In the genomic region with DNA sequence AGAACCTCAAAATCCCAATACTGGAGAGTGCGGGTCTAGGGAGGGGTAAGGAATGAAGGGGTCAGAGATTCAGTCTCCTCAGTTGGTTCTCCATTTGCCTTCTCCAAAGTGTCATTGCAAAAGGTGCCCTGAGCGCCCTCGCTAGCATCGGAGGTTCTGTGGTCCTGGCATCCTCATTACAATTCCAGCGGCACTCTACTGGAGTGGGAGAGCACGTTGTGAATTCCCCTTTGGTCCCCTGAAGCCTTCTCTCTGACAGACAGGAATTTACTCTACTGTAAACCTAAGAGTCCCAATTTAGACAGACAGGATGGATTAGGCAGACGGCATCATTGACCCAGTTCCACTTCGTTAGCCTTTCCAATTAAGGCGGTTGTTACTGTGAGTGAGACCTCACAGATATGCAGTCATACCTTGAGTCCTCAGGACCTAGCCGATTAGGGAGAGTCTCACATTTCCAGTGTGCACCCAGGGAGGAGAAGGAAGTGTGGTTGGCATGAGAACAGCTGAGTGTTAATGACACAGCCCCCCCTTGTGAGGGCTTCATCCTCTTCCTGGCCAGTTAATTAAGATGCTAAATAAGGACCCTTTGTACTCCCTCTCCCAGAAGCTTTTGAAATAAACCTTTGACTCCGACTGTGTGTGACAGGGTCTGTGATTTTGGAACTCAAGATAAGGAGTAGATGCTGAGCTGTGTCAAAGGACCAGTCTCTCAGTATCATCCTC, we compare ENCODE assay signal across 11 mouse cellular contexts.
DNase-seq lines count a peak whose midpoint lies in the region; ATAC-seq lines count a peak whose summit lies in the region.
"Had no signal": no experiment of that assay in that cellular context is flagged by ENCODE, and none has a peak within 500 bp of the region (broad histone marks: within the 10 kb centered on the region; RNA-seq: fewer than 3 reads in every experiment).

No protein-coding gene starts in this region.

- H3K9me3 ChIP-seq in neural tube, embryonic 11.5 days (ENCODE audit: control insufficient read depth, low read length) = no peaks in the 10 kb centered on the region
- no peaks in the 10 kb centered on the region for H3K9me3 ChIP-seq in midbrain, embryonic 10.5 days (replicated peaks)
- H3K9me3 ChIP-seq: limb, embryonic 15.5 days; stomach, embryonic 15.5 days had no signal

- H3K9ac ChIP-seq in neural tube, embryonic 11.5 days (ENCODE audit: low read length) = no peak overlapping the region
- H3K9ac ChIP-seq: limb, embryonic 15.5 days; stomach, embryonic 15.5 days had no signal

- no peaks in the 10 kb centered on the region for H3K36me3 ChIP-seq in neural tube, embryonic 11.5 days (ENCODE audit: control insufficient read depth, insufficient read depth, low read length)
- no peaks in the 10 kb centered on the region for H3K36me3 ChIP-seq in midbrain, embryonic 10.5 days
- H3K36me3 ChIP-seq: limb, embryonic 15.5 days; stomach, embryonic 15.5 days had no signal

- H3K27me3 ChIP-seq in neural tube, embryonic 11.5 days (ENCODE audit: control insufficient read depth, insufficient read depth, low read length) = no peaks in the 10 kb centered on the region
- peaks cover 32% of the 10 kb centered on the region for H3K27me3 ChIP-seq in midbrain, embryonic 10.5 days (ENCODE audit: low read depth, poor library complexity, severe bottlenecking)
- H3K27me3 ChIP-seq: limb, embryonic 15.5 days; stomach, embryonic 15.5 days had no signal

- no peak overlapping the region for H3K4me2 ChIP-seq in neural tube, embryonic 11.5 days (ENCODE audit: low read depth)
- H3K4me2 ChIP-seq: limb, embryonic 15.5 days; stomach, embryonic 15.5 days had no signal

- WGBS in neural tube, embryonic 11.5 days = 43% methylated on average over 11 of the region's 11 CpGs
- 38% methylated on average over 11 of the region's 11 CpGs for WGBS in midbrain, embryonic 10.5 days

- no peak overlapping the region for H3K27ac ChIP-seq in neural tube, embryonic 11.5 days (ENCODE audit: low read depth, low read length)
- H3K27ac ChIP-seq in midbrain, embryonic 10.5 days (replicated peaks) = 0 out of 2 replicates have a peak overlapping the region, but pooled peaks have one; percentile 57
- H3K27ac ChIP-seq: stomach, embryonic 15.5 days had no signal

- no peak for ATAC-seq in cerebellum, adult (ENCODE audit: insufficient number of reproducible peaks, low FRiP score, low TSS enrichment)
- 0 out of 2 replicates have a peak, but pooled peaks have one; percentile 14 for ATAC-seq in neural tube, embryonic 11.5 days (ENCODE audit: insufficient read depth, low FRiP score, low TSS enrichment)

- DNase-seq in cerebellum, postnatal 10 days = peak; percentile 43 to 48
- DNase-seq in neural tube, embryonic 11.5 days (ENCODE audit: low spot score) = no peak
- DNase-seq in neural tube, embryonic 10.5 days (ENCODE audit: extremely low spot score, low spot score) = no peak
- DNase-seq in midbrain, embryonic 10.5 days (ENCODE audit: low spot score) = no peak
- peak; percentile 20 for DNase-seq in retina, postnatal 7 days (ENCODE audit: low read depth, low spot score)
- DNase-seq in cerebellum, adult 11-12 months = no peak
- no peak for DNase-seq in spleen, adult 12 weeks (ENCODE audit: low spot score)
- DNase-seq: adrenal gland, postnatal 36 days had no signal

- H3K4me1 ChIP-seq in neural tube, embryonic 11.5 days (ENCODE audit: control insufficient read depth, insufficient read depth, low read length) = peaks cover 14% of the 10 kb centered on the region; the same call in 1 of the 2 replicates
- peaks cover 40% of the 10 kb centered on the region for H3K4me1 ChIP-seq in midbrain, embryonic 10.5 days

- no peak overlapping the region for H3K4me3 ChIP-seq in neural tube, embryonic 11.5 days (ENCODE audit: low read depth, low read length)
- H3K4me3 ChIP-seq in midbrain, embryonic 10.5 days = no peak overlapping the region
- H3K4me3 ChIP-seq: limb, embryonic 15.5 days; stomach, embryonic 15.5 days had no signal

Comparison
In these comparisons a context has a peak if more than half of its experiments do, and no peak if none do; other contexts are left out.
1. DNase-seq: peak in cerebellum, postnatal 10 days (2 of 2) and retina, postnatal 7 days (single experiment); none in neural tube, embryonic 11.5 days (single experiment), neural tube, embryonic 10.5 days (single experiment), midbrain, embryonic 10.5 days (single experiment), cerebellum, adult 11-12 months (single experiment) and spleen, adult 12 weeks (single experiment).